Comparison of ENCODE assay signal across 8 mouse cellular contexts in genomic region chr16:92464390-92464972, GRCm38 (mm10). TPM values are rescaled to one million over a fixed set of nuclear protein-coding genes. Genes with fewer than 3 reads are reported as not detected.
DNase-seq lines count a peak whose midpoint lies in the region; ATAC-seq and TF ChIP-seq lines count a peak whose summit lies in the region.
"Had no signal": no experiment of that assay in that cellular context is flagged by ENCODE, and none has a peak within 500 bp of the region (broad histone marks: within the 10 kb centered on the region; RNA-seq: fewer than 3 reads in every experiment).

No protein-coding gene starts in this region.

- H3K4me1 ChIP-seq in bone marrow macrophage, adult 2 months (ENCODE audit: control insufficient read depth, insufficient read depth, low read length): peaks cover 8% of the 10 kb centered on the region
- H3K4me1 ChIP-seq in embryonic facial prominence, embryonic 13.5 days: peaks cover 35% of the 10 kb centered on the region
- peaks cover 10% of the 10 kb centered on the region for H3K4me1 ChIP-seq in intestine, embryonic 16.5 days (ENCODE audit: control insufficient read depth, insufficient read depth, low read length)
- H3K4me1 ChIP-seq in midbrain, embryonic 10.5 days: peaks cover 29% of the 10 kb centered on the region

- no peaks in the 10 kb centered on the region for H3K36me3 ChIP-seq in embryonic facial prominence, embryonic 13.5 days
- no peaks in the 10 kb centered on the region for H3K36me3 ChIP-seq in intestine, embryonic 16.5 days (ENCODE audit: control insufficient read depth, insufficient read depth, low read length)
- no peaks in the 10 kb centered on the region for H3K36me3 ChIP-seq in midbrain, embryonic 10.5 days

- H3K4me2 ChIP-seq in embryonic facial prominence, embryonic 13.5 days: peak overlapping the region; percentile 82
- H3K4me2 ChIP-seq in intestine, embryonic 16.5 days (ENCODE audit: low read depth, low read length): peak overlapping the region; percentile 90

- DNase-seq in midbrain, embryonic 10.5 days (ENCODE audit: low spot score): no peak
- DNase-seq in embryo, embryonic 9.5 days (ENCODE audit: extremely low spot score): no peak
- DNase-seq in thymus, postnatal 4 days: no peak
- DNase-seq in gastrocnemius, postnatal 14 days: no peak

- 0 out of 2 replicates have a peak, but pooled peaks cover 4% of the 10 kb centered on the region for H3K27me3 ChIP-seq in embryonic facial prominence, embryonic 13.5 days
- no peaks in the 10 kb centered on the region for H3K27me3 ChIP-seq in intestine, embryonic 16.5 days (replicated peaks; ENCODE audit: control insufficient read depth, insufficient read depth, low read length)
- H3K27me3 ChIP-seq in midbrain, embryonic 10.5 days (ENCODE audit: low read depth, poor library complexity, severe bottlenecking): no peaks in the 10 kb centered on the region; the same call in 1 of the 2 replicates

- peak overlapping the region; percentile 80; the same call in 1 of the 2 replicates for H3K4me3 ChIP-seq in bone marrow macrophage, adult 2 months (ENCODE audit: insufficient read depth, low read length)
- H3K4me3 ChIP-seq in embryonic facial prominence, embryonic 13.5 days: peak overlapping the region; percentile 80
- H3K4me3 ChIP-seq in intestine, embryonic 16.5 days (ENCODE audit: low read length): peak overlapping the region; percentile 90
- peak overlapping the region; percentile 95 for H3K4me3 ChIP-seq in midbrain, embryonic 10.5 days

- H3K27ac ChIP-seq in bone marrow macrophage, adult 2 months (ENCODE audit: insufficient read depth, low read depth, low read length): no peak overlapping the region
- H3K27ac ChIP-seq in embryonic facial prominence, embryonic 13.5 days: no peak overlapping the region
- H3K27ac ChIP-seq in intestine, embryonic 16.5 days (ENCODE audit: low read length): peak overlapping the region; percentile 8; the same call in 1 of the 2 replicates
- H3K27ac ChIP-seq in midbrain, embryonic 10.5 days (replicated peaks): no peak overlapping the region
- H3K27ac ChIP-seq: macrophage had no signal

- no peak for TF ChIP-seq CTCF in bone marrow macrophage, adult 2 months (IDR thresholded peaks at IDR 0.05; ENCODE audit: low read depth, low read length)

- H3K9ac ChIP-seq in embryonic facial prominence, embryonic 13.5 days: peak overlapping the region; percentile 90
- H3K9ac ChIP-seq in intestine, embryonic 16.5 days (ENCODE audit: low read depth, low read length): 0 out of 2 replicates have a peak overlapping the region, but pooled peaks have one; percentile 12

- 60% methylated on average over 14 of the region's 14 CpGs for WGBS in embryonic facial prominence, embryonic 13.5 days
- WGBS in intestine, embryonic 16.5 days: 31% methylated on average over 14 of the region's 14 CpGs
- WGBS in midbrain, embryonic 10.5 days: 72% methylated on average over 14 of the region's 14 CpGs

- ATAC-seq in embryonic facial prominence, embryonic 13.5 days (ENCODE audit: insufficient number of reproducible peaks, insufficient read depth, low FRiP score, low TSS enrichment, low read depth): no peak
- peak; percentile 38 for ATAC-seq in intestine, embryonic 16.5 days

- intact Hi-C loops in gastrocnemius, postnatal 14 days (cut with DNase I; ENCODE audit: low total_unique reads): no loop called here

- no peak for TF ChIP-seq POLR2A in bone marrow macrophage, adult 2 months (IDR thresholded peaks at IDR 0.05; ENCODE audit: borderline replicate concordance, low read depth, low read length)

- H3K9me3 ChIP-seq in embryonic facial prominence, embryonic 13.5 days: no peaks in the 10 kb centered on the region
- no peaks in the 10 kb centered on the region for H3K9me3 ChIP-seq in intestine, embryonic 16.5 days (ENCODE audit: control insufficient read depth, low read length)
- no peaks in the 10 kb centered on the region for H3K9me3 ChIP-seq in midbrain, embryonic 10.5 days (replicated peaks)

RNA-seq across cellular contexts. Expression of gene Rcan1, which starts 6.2 kb away (rescaled TPM):
- polyA plus RNA-seq in bone marrow macrophage, adult 2 months (2012; ENCODE audit: insufficient read depth, insufficient read length, missing spikeins): 13.9 and 15.8 TPM in 2 replicates
- 34.9 and 37.2 TPM in 2 replicates for polyA plus RNA-seq in embryonic facial prominence, embryonic 13.5 days (2015; fragmentation: Nextera tagmentation; extraction: Ambion mirVana)
- 23.6 and 28.1 TPM in 2 replicates for polyA plus RNA-seq in intestine, embryonic 16.5 days (2015; fragmentation: Nextera tagmentation; extraction: Ambion mirVana)
- 38.8 and 40.6 TPM in 2 replicates for polyA plus RNA-seq in midbrain, embryonic 10.5 days (2016; fragmentation: Nextera tagmentation; extraction: Ambion mirVana)
- 10 to 100 TPM; 42.3 to 60.5 TPM for total RNA-seq in gastrocnemius, postnatal 14 days (2021)

RNA-seq across cellular contexts. Expression of gene Clic6, which starts 21.1 kb away (rescaled TPM):
- polyA plus RNA-seq in bone marrow macrophage, adult 2 months (2012; ENCODE audit: insufficient read depth, insufficient read length, missing spikeins): not detected in 2 replicates
- polyA plus RNA-seq in embryonic facial prominence, embryonic 13.5 days (2015; fragmentation: Nextera tagmentation; extraction: Ambion mirVana): 3.0 and 3.8 TPM in 2 replicates
- polyA plus RNA-seq in intestine, embryonic 16.5 days (2015; fragmentation: Nextera tagmentation; extraction: Ambion mirVana): 57.4 and 76.6 TPM in 2 replicates
- polyA plus RNA-seq in midbrain, embryonic 10.5 days (2016; fragmentation: Nextera tagmentation; extraction: Ambion mirVana): 1.5 and 2.1 TPM in 2 replicates
- under 1 TPM in 1 of 2 experiments, not detected in 1; 0.08 TPM for total RNA-seq in gastrocnemius, postnatal 14 days (2021)
- polyA plus RNA-seq: macrophage had no signal

Comparison
In these comparisons a context has a peak if more than half of its experiments do, and no peak if none do; other contexts are left out.
1. RNA of gene Clic6, which starts 21.1 kb away (polyA plus RNA-seq): 57.4 to 76.6 TPM in intestine, embryonic 16.5 days; 3.0 to 3.8 TPM in embryonic facial prominence, embryonic 13.5 days, 1.5 to 2.1 TPM in midbrain, embryonic 10.5 days and not detected in bone marrow macrophage, adult 2 months; every median in the first group is over 10 times any median in the second.
2. Peak in every context shown above with its lines, with median percentiles within 50 percentile points of each other: H3K4me3 ChIP-seq.